Mouse (Mus musculus) G1E (cell line): Measurements from ENCODE around the gene Rab11fip5.

ENCODE experiments used
- CTCF ChIP-seq: IDR thresholded peaks from 2 replicates; pipeline ENCODE4 v1.5.1; 2012; ENCODE audit warnings: low read depth, low read length, inconsistent platforms, mixed read lengths
- GATA1 ChIP-seq: IDR thresholded peaks from 2 replicates; pipeline ENCODE4 v1.6.1; 2012; ENCODE audit warnings: borderline replicate concordance, low read length, inconsistent platforms, mixed read lengths
- POLR2AphosphoS5 ChIP-seq: IDR thresholded peaks from 2 replicates; pipeline ENCODE4 v1.6.1; 2012; ENCODE audit warnings: low read depth, low read length, inconsistent platforms; ENCODE audit not compliant: insufficient replicate concordance
- TAL1 ChIP-seq: conservative IDR thresholded peaks from 2 replicates; pipeline ENCODE4 v1.6.1; 2012; ENCODE audit warnings: low read depth, low read length, inconsistent platforms, mixed read lengths

DNA sequence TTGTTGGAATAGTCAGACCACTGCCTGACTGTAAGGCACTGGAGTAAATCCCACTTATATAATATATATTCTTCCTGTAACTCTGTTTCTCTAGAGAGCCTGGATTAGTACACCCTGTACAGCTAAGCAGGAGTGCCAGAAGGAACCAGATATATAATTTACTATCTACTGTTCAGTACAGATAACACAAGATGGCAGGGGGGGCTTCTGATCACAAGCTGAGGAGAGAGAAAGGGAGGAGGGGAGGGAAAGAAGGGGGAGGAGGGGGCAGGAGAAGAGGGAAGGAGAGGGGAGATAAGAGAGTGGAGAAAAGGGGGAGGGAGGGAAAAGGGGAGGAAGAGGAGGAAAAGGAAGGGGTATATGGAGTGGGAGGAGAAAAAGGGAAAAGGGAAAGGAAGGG, 68.6 kb downstream of the Rab11fip5 start:
- TF ChIP-seq CTCF (no peak), TAL1 (no peak), POLR2AphosphoS5 (no peak), GATA1 (no peak)
